Mouse (Mus musculus): ENCODE results near the gene Map2k3.

DNA sequence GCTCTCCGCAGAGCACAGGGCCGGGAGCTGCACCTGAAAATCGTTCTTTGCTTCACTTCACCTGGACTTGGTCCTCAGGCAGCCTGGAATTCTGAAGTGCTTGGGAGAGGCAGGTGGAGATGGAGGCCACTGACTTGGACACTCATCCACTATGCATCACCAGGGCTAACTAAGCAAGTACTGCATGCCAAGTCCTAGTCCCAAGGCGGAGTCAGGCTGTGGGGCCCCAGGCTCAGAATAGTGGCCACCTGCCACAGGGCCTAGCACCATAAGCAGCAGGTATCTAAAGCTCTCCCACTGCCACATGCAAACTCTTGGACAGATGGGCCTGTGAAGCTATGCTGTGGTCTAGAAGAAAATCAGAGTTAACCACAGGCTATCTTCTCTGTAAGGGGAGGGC lies 25.4 kb upstream of the Map2k3 start:
- TF ChIP-seq CTCF (IDR thresholded peaks at IDR 0.05) (no peak), EP300 (IDR thresholded peaks at IDR 0.05) (no peak)
